Mouse (Mus musculus) liver, embryonic 18 days (tissue): Measurements from ENCODE around the gene Kcna1. TPM values are rescaled to one million over a fixed set of nuclear protein-coding genes. Genes with fewer than 3 reads are reported as not detected.

Experiments used
- polyA plus RNA-seq: library from polyadenylated mRNA; depleted of rRNA; stranded (reverse); fragments of >200 nt; gene quantifications from 2 replicates; pipeline ENCODE4 v1.2.3, GENCODE M21; 2012; rRNA removed

Kcna1 gene
- polyA plus RNA-seq, result not detected in 2 replicates

DNA sequence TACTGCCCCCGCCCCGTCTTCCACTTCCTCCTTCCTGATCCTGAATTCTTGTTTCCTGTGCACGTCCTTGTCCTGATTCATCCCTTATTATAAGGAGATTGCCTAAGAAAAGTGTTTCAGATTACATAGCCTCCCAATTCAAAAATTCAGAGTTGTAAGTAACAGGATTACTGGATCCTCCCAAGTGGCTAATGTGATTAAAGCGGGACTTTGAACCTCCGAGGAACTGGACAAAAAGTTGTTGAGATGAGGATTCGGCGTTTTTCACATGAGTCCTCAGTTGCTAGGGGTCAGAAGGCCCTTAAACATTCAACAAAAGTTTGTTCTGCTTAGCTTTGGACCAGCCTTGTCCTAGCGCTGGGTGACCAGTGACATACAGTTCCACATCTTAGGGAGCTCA is at the start of gene Kcna1:
Kcna1 (minus strand) TSS at position 4 of the 400 bp plus-strand sequence.

Other genes with a start within 250 kb of the Kcna1 start
- 0.07 and 0.08 TPM in 2 replicates for gene Kcna5, start 111.0 kb downstream of the Kcna1 start, polyA plus RNA-seq
- 0.05 and 0.06 TPM in 2 replicates for gene Kcna6, start 94.3 kb upstream of the Kcna1 start, polyA plus RNA-seq
- gene Ndufa9, start 202.8 kb upstream of the Kcna1 start, polyA plus RNA-seq, result 84.7 and 86.5 TPM in 2 replicates
- 0.01 TPM in 1 of 2 replicates, not detected in the other for gene Akap3, start 206.7 kb upstream of the Kcna1 start, polyA plus RNA-seq